Mouse (Mus musculus): Measurements from ENCODE around the gene Gm21693. TPM values are rescaled to one million over a fixed set of nuclear protein-coding genes. Genes with fewer than 3 reads are reported as not detected.
"Not testable (repeated sequence)": the region's sequence is repeated elsewhere in the genome, so short reads cannot be mapped to it uniquely, and the experiment has no call there.

Gene Gm21693
- polyA plus RNA-seq (2012; rRNA removed) = not detected in 2 replicates

GRCm38 (mm10) chrY:3345229-3345628, at the start of gene Gm21693:
Gene Gm21693 (minus strand): TSS chrY:3345329.
- not testable (repeated sequence) for H3K4me1 ChIP-seq (ENCODE audit: control insufficient read depth, insufficient read depth, low read length); H3K27ac ChIP-seq (ENCODE audit: insufficient read depth, low read length); DNase-seq; H3K4me3 ChIP-seq (replicated peaks; ENCODE audit: insufficient read depth, low read depth, low read length); H3K27me3 ChIP-seq (ENCODE audit: control insufficient read depth, insufficient read depth, low read length)
- no CpG with 5 or more reads among the region's 9 CpGs for WGBS

DNA sequence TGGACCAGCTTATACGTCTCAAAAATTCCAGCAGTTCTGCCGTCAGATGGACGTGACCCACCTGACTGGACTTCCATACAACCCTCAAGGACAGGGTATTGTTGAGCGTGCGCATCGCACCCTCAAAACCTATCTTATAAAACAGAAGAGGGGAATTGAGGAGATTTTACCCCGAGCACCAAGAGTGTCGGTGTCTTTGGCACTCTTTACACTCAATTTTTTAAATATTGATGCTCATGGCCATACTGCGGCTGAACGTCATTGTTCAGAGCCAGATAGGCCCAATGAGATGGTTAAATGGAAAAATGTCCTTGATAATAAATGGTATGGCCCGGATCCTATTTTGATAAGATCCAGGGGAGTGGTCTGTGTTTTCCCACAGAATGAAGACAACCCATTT, 4.5 kb downstream of the Gm21693 start:
- not testable (repeated sequence) for H3K4me1 ChIP-seq (ENCODE audit: control insufficient read depth, insufficient read depth, low read length); H3K27me3 ChIP-seq (ENCODE audit: control insufficient read depth, insufficient read depth, low read length); H3K4me3 ChIP-seq (replicated peaks; ENCODE audit: insufficient read depth, low read depth, low read length); H3K27ac ChIP-seq (ENCODE audit: insufficient read depth, low read length)
- DNase-seq = peak in 1 of 2 experiments; percentile 3
- no CpG with 5 or more reads among the region's 11 CpGs for WGBS

DNA sequence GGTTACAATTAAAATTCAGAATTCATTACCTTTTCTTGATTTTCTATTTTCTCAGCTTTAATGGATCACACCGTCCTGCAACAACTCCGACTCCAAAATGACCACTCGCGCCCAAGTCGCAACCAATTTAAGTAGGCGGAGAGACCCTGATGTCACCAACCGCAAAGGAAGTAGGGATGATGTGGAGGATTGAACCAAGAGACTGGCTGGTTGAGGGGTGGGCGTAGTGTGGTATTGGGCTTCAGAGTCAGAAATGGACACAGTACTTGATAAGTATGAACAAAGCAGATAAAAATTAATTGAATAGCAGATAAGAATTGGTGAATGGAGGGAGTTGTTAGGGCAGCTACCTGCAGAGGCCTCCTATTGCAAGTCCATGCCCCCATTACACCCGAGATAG, 38.8 kb downstream of the Gm21693 start, which contains the start of gene Gm21677:
Gene Gm21677, minus strand, starts transcription at position 101 of the 400 bp plus-strand sequence.
- no CpG with 5 or more reads among the region's 9 CpGs for WGBS
- H3K27me3 ChIP-seq (ENCODE audit: control insufficient read depth, insufficient read depth, low read length); H3K27ac ChIP-seq (ENCODE audit: insufficient read depth, low read length); H3K4me1 ChIP-seq (ENCODE audit: control insufficient read depth, insufficient read depth, low read length); H3K4me3 ChIP-seq (replicated peaks; ENCODE audit: insufficient read depth, low read depth, low read length); DNase-seq: not testable (repeated sequence)

Other genes starting within 250 kb of the Gm21693 start
- gene Gm21677, start 38.9 kb downstream of the Gm21693 start, polyA plus RNA-seq (2012; rRNA removed) = not detected in 2 replicates
- not detected in 2 replicates for gene Gm21704, start 64.8 kb upstream of the Gm21693 start, polyA plus RNA-seq (2012; rRNA removed)
- gene Gm21708, start 64.8 kb upstream of the Gm21693 start, polyA plus RNA-seq (2012; rRNA removed) = not detected in 2 replicates

Measured in cerebellum, adult 2 months (tissue).